Mouse (Mus musculus) ES-E14 (cell line): Measurements from ENCODE around the gene H2-Aa. TPM values are rescaled to one million over a fixed set of nuclear protein-coding genes. Genes with fewer than 3 reads are reported as not detected.

Experiments used
- DNase-seq: peaks from one replicate; pipeline ENCODE4 v3.0.0-alpha.2; 2013; ENCODE audit warnings: low read depth, low spot score
- H3K27ac ChIP-seq: 2 replicates; pipeline ENCODE4 v1.5.1; 2012; ENCODE audit warnings: low read depth, mild to moderate bottlenecking, low read length, moderate library complexity, mixed read lengths; ENCODE audit not compliant: poor library complexity, insufficient read depth, severe bottlenecking
- H3K36me3 ChIP-seq: 2 replicates; pipeline ENCODE4 v1.6.1; 2012; ENCODE audit warnings: mild to moderate bottlenecking, low read length, moderate library complexity, mixed read lengths; ENCODE audit not compliant: control insufficient read depth, poor library complexity, insufficient read depth, severe bottlenecking
- H3K4me1 ChIP-seq, 2 experiments: fragments of 150-350 bp in 1 of 2; sonication (generic) in 1 of 2; 2 replicates each; pipeline ENCODE4 v1.6.1; 2012; ENCODE audit warnings: low read length in 2 of 2, mild to moderate bottlenecking in 1 of 2, mixed read lengths in 1 of 2; ENCODE audit not compliant: control insufficient read depth in 2 of 2, insufficient read depth in 2 of 2, poor library complexity in 1 of 2
- H3K4me3 ChIP-seq, 2 experiments: fragments of 150-350 bp in 1 of 2; sonication (generic) in 1 of 2; 2 replicates each; pipeline ENCODE4 v1.5.1; 2012; ENCODE audit warnings: low read length in 2 of 2, low read depth in 1 of 2, mild to moderate bottlenecking in 1 of 2, mixed read lengths in 1 of 2; ENCODE audit not compliant: insufficient read depth in 1 of 2, poor library complexity in 1 of 2, severe bottlenecking in 1 of 2
- H3K9ac ChIP-seq: 2 replicates; pipeline ENCODE4 v1.6.1; 2012; ENCODE audit warnings: low read depth, mild to moderate bottlenecking, low read length, mixed read lengths; ENCODE audit not compliant: poor library complexity, insufficient read depth, severe bottlenecking
- H3K9me3 ChIP-seq: fragments of 150-350 bp; sonication (generic); 2 replicates; pipeline ENCODE4 v1.6.1; 2012; ENCODE audit warnings: low read depth, mild to moderate bottlenecking, low read length; ENCODE audit not compliant: control insufficient read depth, insufficient read depth
- CHD2 ChIP-seq: IDR thresholded peaks from 2 replicates; pipeline ENCODE4 v1.6.1; 2014; ENCODE audit warnings: mild to moderate bottlenecking, low read depth, low read length, inconsistent platforms
- HCFC1 ChIP-seq: IDR thresholded peaks from 2 replicates; pipeline ENCODE4 v1.6.1; 2012; ENCODE audit warnings: low read length, inconsistent platforms, borderline replicate concordance; ENCODE audit not compliant: insufficient read depth
- MAFK ChIP-seq: IDR thresholded peaks from 2 replicates; pipeline ENCODE4 v1.6.1; 2014; ENCODE audit warnings: mild to moderate bottlenecking, low read depth, low read length, inconsistent platforms; ENCODE audit not compliant: insufficient read depth
- ZC3H11A ChIP-seq: IDR thresholded peaks from 2 replicates; pipeline ENCODE4 v1.6.1; 2012; ENCODE audit warnings: low read depth, mild to moderate bottlenecking, inconsistent platforms, low read length, borderline replicate concordance
- ZNF384 ChIP-seq: IDR thresholded peaks from 2 replicates; pipeline ENCODE4 v1.6.1; 2012; ENCODE audit warnings: low read depth, low read length, inconsistent platforms
- in situ Hi-C, 2 experiments: fragments of 600-800 bp; cut with MboI; formaldehyde crosslinking; loops; one replicate each; pipeline ENCODE4 v1.15.1; 2025; ENCODE audit warnings: low sequenced_read_pairs in 2 of 2, inconsistent platforms in 1 of 2; ENCODE audit not compliant: unreplicated experiment in 2 of 2
- total RNA-seq: library from RNA; depleted of rRNA; stranded (reverse); fragments of 300-350 nt; gene quantifications from 2 replicates; pipeline ENCODE4 v1.2.3, GENCODE M21; 2012; rRNA removed

The H2-Aa gene
- total RNA-seq, 1 experiment, result 1.6 TPM

DNA sequence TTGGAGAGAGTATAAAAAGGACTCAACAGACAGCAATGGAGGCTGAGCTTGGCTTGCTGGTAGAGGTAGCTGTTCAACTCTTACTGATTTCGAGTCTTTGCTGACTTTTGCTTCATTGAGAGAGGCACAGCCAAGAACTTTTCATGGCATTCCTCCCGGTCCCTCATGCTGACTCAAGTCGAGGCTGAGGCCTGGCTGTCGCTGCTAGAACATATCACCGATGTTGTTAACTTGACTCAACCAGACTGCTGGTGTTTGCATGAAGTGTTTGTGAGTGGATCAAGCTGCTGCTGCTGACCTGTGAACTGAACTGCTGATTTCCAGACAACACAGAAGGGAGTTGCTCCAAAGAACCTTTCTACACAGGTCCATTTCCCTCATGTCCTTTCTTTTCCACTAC lies 50.9 kb downstream of the H2-Aa start:
- no peak for TF ChIP-seq ZC3H11A
- TF ChIP-seq CHD2, result no peak
- H3K36me3 ChIP-seq, result no peaks in the 10 kb centered on the region

DNA sequence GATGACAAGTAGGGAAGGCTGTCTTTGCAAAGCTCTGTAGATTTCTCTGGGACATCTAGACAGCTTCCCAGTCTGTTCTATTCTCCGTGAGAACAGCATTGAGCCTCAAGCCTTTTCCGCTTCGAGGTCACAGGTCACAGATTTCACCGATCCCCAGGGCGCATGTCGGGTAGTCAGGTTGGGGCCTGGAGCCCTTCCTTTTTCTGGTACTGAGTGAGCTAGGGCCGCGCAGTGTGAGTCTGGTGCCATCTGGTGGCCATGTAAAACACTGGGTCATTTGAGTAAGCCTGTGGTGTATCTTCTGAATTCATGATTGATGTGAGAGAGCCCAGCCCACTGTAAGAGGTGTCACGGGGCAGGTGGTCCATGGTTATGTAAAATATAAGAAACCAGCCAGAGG lies 52.7 kb downstream of the H2-Aa start:
- Histone ChIP-seq H3K4me1 (no peaks in the 10 kb centered on the region), H3K9ac (no peak overlapping the region), H3K36me3 (no peaks in the 10 kb centered on the region), H3K9me3 (peaks cover 20% of the 10 kb centered on the region), H3K4me3 (no peak overlapping the region), H3K27ac (no peak overlapping the region)
- in situ Hi-C loops, result no loop called here
- TF ChIP-seq CHD2 (no peak), MAFK (no peak), ZNF384 (no peak), ZC3H11A (no peak), HCFC1 (no peak)
- no peak for DNase-seq

More for the DNA sequence above, 50.9 kb downstream of the H2-Aa start:
- in situ Hi-C loops, result no loop called here
- Histone ChIP-seq H3K9ac (no peak overlapping the region), H3K4me3 (no peak overlapping the region), H3K27ac (no peak overlapping the region), H3K4me1 (no peaks in the 10 kb centered on the region), H3K9me3 (peaks cover 20% of the 10 kb centered on the region)
- DNase-seq, result no peak

Other genes with a start within 250 kb of the H2-Aa start
- 1.3 and 1.4 TPM in 2 replicates for gene Col11a2, start 248.4 kb downstream of the H2-Aa start, total RNA-seq
- 0.54 TPM in 1 of 2 replicates, not detected in the other for gene H2-Oa, start 195.5 kb downstream of the H2-Aa start, total RNA-seq
- gene H2-DMa, start 168.3 kb downstream of the H2-Aa start, total RNA-seq, result 18.5 and 24.5 TPM in 2 replicates
- gene Brd2, start 165.2 kb downstream of the H2-Aa start, total RNA-seq, result 257 and 321 TPM in 2 replicates
- 0.31 TPM in 1 of 2 replicates, not detected in the other for gene H2-DMb2, start 144.5 kb downstream of the H2-Aa start, total RNA-seq
- 3.1 and 5.0 TPM in 2 replicates for gene H2-DMb1, start 134.8 kb downstream of the H2-Aa start, total RNA-seq
- 13.9 and 23.1 TPM in 2 replicates for gene Tap1, start 100.3 kb downstream of the H2-Aa start, total RNA-seq
- 3.8 and 4.1 TPM in 2 replicates for gene Psmb9, start 100.1 kb downstream of the H2-Aa start, total RNA-seq
- gene Psmb8, start 90.1 kb downstream of the H2-Aa start, total RNA-seq, result 3.2 and 7.4 TPM in 2 replicates
- gene Tap2, start 84.3 kb downstream of the H2-Aa start, total RNA-seq, result 4.0 and 5.1 TPM in 2 replicates
- not detected in 2 replicates for gene H2-Ob, start 48.9 kb downstream of the H2-Aa start, total RNA-seq
- 1.9 and 2.9 TPM in 2 replicates for gene H2-Ab1, start 30.1 kb downstream of the H2-Aa start, total RNA-seq
- 3.4 and 5.7 TPM in 2 replicates for gene H2-Eb1, start 18.0 kb upstream of the H2-Aa start, total RNA-seq
- not detected in 2 replicates for gene H2-Eb2, start 37.8 kb upstream of the H2-Aa start, total RNA-seq
- gene Btnl2, start 67.0 kb upstream of the H2-Aa start, total RNA-seq, result not detected in 2 replicates
- not detected in 2 replicates for gene Btnl1, start 89.3 kb upstream of the H2-Aa start, total RNA-seq
- not detected in 2 replicates for gene BC051142, start 111.0 kb upstream of the H2-Aa start, total RNA-seq
- not detected in 2 replicates for gene Btnl4, start 189.5 kb upstream of the H2-Aa start, total RNA-seq
- gene Btnl6, start 229.5 kb upstream of the H2-Aa start, total RNA-seq, result not detected in 2 replicates